Mouse (Mus musculus): ENCODE results near the gene Fgfr2. TPM values are rescaled to one million over a fixed set of nuclear protein-coding genes. Genes with fewer than 3 reads are reported as not detected.

Gene Fgfr2
- polyA plus RNA-seq, 1 experiment from 2014 or later, result 93.4 TPM

DNA sequence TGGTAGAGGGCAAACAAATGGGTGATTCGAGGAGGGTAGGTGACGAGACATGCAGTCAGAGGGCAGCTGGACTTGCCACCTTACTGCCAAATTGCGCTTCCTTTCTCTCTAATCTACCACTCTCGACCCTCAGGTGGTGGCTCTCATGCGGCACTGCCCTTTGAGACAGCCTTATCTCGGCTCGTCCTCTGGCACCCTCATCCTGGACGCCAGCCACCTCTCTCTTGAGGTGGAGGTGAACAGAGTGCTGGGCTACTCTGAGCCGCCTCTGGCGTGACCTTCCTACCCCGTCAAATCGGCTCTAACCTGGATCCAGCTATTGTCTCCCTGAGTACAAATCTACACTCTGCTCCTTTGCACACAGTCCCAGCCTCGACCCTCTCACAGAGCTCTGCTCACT lies 344.5 kb downstream of the Fgfr2 start:
- Histone ChIP-seq H3K27ac (ENCODE audit: low read length) (no peak overlapping the region), H3K4me3 (replicated peaks; ENCODE audit: low read length) (no peak overlapping the region), H3K9ac (ENCODE audit: low read length) (no peak overlapping the region), H3K9me3 (replicated peaks; ENCODE audit: control insufficient read depth, low read length) (no peaks in the 10 kb centered on the region), H3K4me2 (ENCODE audit: low read depth, low read length) (no peak overlapping the region), H3K27me3 (ENCODE audit: control insufficient read depth, insufficient read depth, low read length) (no peaks in the 10 kb centered on the region), H3K4me1 (ENCODE audit: control insufficient read depth, insufficient read depth, low read length) (peaks cover 17% of the 10 kb centered on the region), H3K36me3 (ENCODE audit: control insufficient read depth, insufficient read depth, low read length) (no peaks in the 10 kb centered on the region)
- 82% methylated on average over 13 of the region's 13 CpGs for WGBS
- ATAC-seq (ENCODE audit: insufficient read depth, low FRiP score), result peak; percentile 30; the same call in 1 of the 2 replicates

DNA sequence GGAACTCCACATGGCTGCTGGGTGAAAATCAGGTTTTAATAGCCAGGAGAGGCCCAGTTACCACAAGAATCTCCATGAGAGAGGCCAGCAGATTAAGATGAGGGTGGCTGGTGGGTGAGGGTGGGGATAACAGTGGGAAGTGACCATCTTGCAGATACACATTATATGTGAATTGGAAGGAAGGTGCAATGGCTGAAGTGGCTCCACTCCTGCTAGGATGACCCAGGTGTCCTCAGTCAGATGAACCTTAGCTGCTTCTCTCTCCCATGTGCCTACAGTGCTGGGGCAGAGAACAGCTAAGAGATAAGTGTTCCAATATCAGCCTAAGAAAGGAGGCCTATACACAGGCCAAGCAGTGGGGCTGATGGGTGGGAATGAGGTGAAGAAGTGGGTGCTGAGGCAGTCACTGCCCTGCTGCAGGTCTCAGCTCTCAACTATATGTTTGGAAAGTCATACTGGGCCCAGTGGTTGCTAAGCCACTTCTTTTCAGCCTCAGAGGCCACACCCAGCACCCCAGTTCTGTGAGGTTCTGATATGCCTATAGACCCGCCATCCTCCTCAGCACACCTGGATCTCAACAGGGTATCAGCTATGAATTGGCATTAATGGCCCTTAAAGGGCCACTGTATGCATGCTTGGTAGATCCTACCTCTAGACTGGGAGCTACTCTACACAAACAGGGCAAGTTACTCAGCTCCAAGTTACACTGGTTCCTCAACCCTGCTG lies 345.3 kb downstream of the Fgfr2 start:
- no peak overlapping the region for H3K9ac ChIP-seq (ENCODE audit: low read length)
- ATAC-seq (ENCODE audit: insufficient read depth, low FRiP score), result peak; percentile 30; the same call in 1 of the 2 replicates
- H3K4me1 ChIP-seq (ENCODE audit: control insufficient read depth, insufficient read depth, low read length), result peaks cover 17% of the 10 kb centered on the region
- 88% methylated on average over 1 of the region's 1 CpGs for WGBS
- no peaks in the 10 kb centered on the region for H3K27me3 ChIP-seq (ENCODE audit: control insufficient read depth, insufficient read depth, low read length)
- H3K9me3 ChIP-seq (replicated peaks; ENCODE audit: control insufficient read depth, low read length), result no peaks in the 10 kb centered on the region
- H3K4me2 ChIP-seq (ENCODE audit: low read depth, low read length), result no peak overlapping the region
- no peak overlapping the region for H3K4me3 ChIP-seq (replicated peaks; ENCODE audit: low read length)
- no peaks in the 10 kb centered on the region for H3K36me3 ChIP-seq (ENCODE audit: control insufficient read depth, insufficient read depth, low read length)
- H3K27ac ChIP-seq (ENCODE audit: low read length), result no peak overlapping the region

DNA sequence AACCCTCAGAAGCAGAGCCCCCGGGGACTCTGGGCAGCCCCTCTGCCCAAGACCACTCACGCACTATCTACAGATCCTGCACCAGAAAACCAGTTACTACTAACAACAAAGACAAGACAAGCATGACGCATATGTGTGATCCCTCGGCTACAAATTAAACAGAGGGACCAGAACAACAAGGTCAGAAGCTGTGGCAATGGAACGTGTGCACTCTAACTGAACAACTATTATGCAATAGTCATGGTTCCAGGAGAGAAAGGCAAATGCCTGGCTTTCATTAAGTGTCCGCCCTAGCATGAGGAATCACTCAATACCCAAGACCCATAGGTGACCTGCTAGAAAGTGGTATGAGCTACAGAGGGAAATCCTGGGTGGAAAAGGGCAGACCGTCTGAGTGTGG lies 346.0 kb downstream of the Fgfr2 start:
- no peaks in the 10 kb centered on the region for H3K36me3 ChIP-seq (ENCODE audit: control insufficient read depth, insufficient read depth, low read length)
- no peak overlapping the region for H3K4me3 ChIP-seq (replicated peaks; ENCODE audit: low read length)
- ATAC-seq (ENCODE audit: insufficient read depth, low FRiP score), result no peak
- H3K27me3 ChIP-seq (ENCODE audit: control insufficient read depth, insufficient read depth, low read length), result no peaks in the 10 kb centered on the region
- no peak overlapping the region for H3K9ac ChIP-seq (ENCODE audit: low read length)
- H3K4me1 ChIP-seq (ENCODE audit: control insufficient read depth, insufficient read depth, low read length), result peaks cover 17% of the 10 kb centered on the region
- no peaks in the 10 kb centered on the region for H3K9me3 ChIP-seq (replicated peaks; ENCODE audit: control insufficient read depth, low read length)
- H3K27ac ChIP-seq (ENCODE audit: low read length), result no peak overlapping the region
- H3K4me2 ChIP-seq (ENCODE audit: low read depth, low read length), result no peak overlapping the region
- WGBS, result 84% methylated on average over 7 of the region's 7 CpGs

DNA sequence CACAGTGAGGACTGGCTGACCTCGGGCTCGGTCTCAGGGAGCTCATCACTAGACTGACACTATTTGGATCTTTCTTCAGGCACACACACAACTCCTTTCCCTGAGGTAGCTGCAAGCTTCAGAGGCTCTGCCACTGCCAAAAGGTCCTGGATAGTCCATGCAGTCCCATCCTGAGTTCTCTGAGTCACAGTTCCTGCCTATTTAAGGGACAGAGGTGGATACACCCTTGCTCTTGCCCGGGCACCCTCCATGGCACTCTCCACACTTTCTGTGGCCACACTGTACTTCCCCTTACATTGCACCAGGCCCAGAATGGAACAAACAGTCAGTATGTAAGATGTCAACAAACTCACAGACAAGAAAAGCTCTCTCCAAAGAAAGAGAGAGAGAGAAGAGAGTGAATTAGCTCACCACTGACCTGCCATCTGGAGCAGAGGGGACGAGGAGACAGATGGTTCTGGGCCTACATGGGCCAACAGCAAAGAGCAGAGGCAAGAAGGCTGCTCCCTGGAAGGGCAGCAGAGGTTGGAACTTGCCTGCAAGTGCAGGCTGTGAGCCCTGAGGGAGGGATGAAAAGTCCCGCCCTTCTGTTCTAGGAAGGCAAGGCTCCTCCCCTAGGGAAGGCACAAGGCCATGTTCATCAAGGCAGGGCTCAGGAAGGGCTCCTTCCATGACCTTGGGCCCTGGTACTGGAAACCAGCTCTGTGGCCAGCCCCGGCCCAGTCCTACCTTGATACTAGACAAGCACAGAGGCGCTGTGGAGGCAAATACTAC lies 346.6 kb downstream of the Fgfr2 start:
- Histone ChIP-seq H3K9ac (ENCODE audit: low read length) (no peak overlapping the region), H3K4me1 (ENCODE audit: control insufficient read depth, insufficient read depth, low read length) (peaks cover 12% of the 10 kb centered on the region; the same call in 1 of the 2 replicates), H3K36me3 (ENCODE audit: control insufficient read depth, insufficient read depth, low read length) (no peaks in the 10 kb centered on the region), H3K4me2 (ENCODE audit: low read depth, low read length) (no peak overlapping the region), H3K27me3 (ENCODE audit: control insufficient read depth, insufficient read depth, low read length) (no peaks in the 10 kb centered on the region), H3K27ac (ENCODE audit: low read length) (no peak overlapping the region), H3K4me3 (replicated peaks; ENCODE audit: low read length) (no peak overlapping the region), H3K9me3 (replicated peaks; ENCODE audit: control insufficient read depth, low read length) (no peaks in the 10 kb centered on the region)
- peak; percentile 65 for ATAC-seq (ENCODE audit: insufficient read depth, low FRiP score)
- WGBS, result 82% methylated on average over 7 of the region's 7 CpGs

DNA sequence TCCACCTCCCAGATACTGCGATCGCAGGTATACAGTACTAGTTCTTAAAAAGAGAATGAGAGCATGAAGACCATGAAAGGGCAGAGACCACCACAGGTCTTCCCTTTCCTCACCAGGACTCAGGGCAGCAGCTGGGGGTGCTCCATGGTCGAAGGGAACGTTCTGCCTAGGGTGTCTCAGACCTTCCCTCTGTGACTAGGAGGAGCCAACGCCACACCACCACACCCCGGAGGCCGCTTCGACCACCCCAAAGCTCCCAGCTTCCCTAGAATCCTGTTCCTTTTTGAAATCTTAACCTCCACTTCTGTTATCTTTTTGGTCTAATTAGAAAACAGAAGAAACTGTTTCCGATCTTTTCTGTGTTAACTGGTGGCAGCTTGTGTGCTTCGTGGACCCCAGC lies 347.2 kb downstream of the Fgfr2 start:
- Histone ChIP-seq H3K4me3 (replicated peaks; ENCODE audit: low read length) (no peak overlapping the region), H3K4me2 (ENCODE audit: low read depth, low read length) (no peak overlapping the region), H3K27me3 (ENCODE audit: control insufficient read depth, insufficient read depth, low read length) (no peaks in the 10 kb centered on the region), H3K9me3 (replicated peaks; ENCODE audit: control insufficient read depth, low read length) (no peaks in the 10 kb centered on the region), H3K36me3 (ENCODE audit: control insufficient read depth, insufficient read depth, low read length) (no peaks in the 10 kb centered on the region; the same call in 1 of the 2 replicates), H3K9ac (ENCODE audit: low read length) (no peak overlapping the region), H3K4me1 (ENCODE audit: control insufficient read depth, insufficient read depth, low read length) (peaks cover 6% of the 10 kb centered on the region; the same call in 1 of the 2 replicates), H3K27ac (ENCODE audit: low read length) (no peak overlapping the region)
- ATAC-seq (ENCODE audit: insufficient read depth, low FRiP score), result no peak
- 93% methylated on average over 10 of the region's 10 CpGs for WGBS

DNA sequence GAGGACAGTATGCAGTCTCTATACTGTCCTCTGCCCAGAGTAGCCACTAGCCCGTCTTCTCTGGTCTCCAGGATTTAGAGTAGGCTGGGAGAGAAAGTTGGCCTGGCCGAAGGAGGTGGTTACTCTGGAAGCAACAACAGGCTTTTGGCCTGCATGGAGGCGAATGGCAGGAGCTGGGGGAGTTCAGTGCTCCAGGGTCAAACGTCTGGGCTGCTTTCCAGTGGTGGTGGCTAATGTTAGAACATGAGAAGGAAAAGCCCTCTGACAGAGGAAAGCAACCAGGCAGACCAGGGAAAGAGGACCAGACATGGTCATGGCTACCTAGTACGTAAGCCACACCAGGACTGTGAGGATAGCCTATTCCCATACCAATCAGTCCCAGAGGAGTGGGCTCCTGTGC lies 347.8 kb downstream of the Fgfr2 start:
- peaks cover under 1% of the 10 kb centered on the region; the same call in 1 of the 2 replicates for H3K4me1 ChIP-seq (ENCODE audit: control insufficient read depth, insufficient read depth, low read length)
- WGBS, result 82% methylated on average over 5 of the region's 5 CpGs
- H3K27me3 ChIP-seq (ENCODE audit: control insufficient read depth, insufficient read depth, low read length), result no peaks in the 10 kb centered on the region
- H3K4me2 ChIP-seq (ENCODE audit: low read depth, low read length), result no peak overlapping the region
- no peak overlapping the region for H3K9ac ChIP-seq (ENCODE audit: low read length)
- no peaks in the 10 kb centered on the region for H3K9me3 ChIP-seq (replicated peaks; ENCODE audit: control insufficient read depth, low read length)
- H3K4me3 ChIP-seq (replicated peaks; ENCODE audit: low read length), result no peak overlapping the region
- no peak overlapping the region for H3K27ac ChIP-seq (ENCODE audit: low read length)
- ATAC-seq (ENCODE audit: insufficient read depth, low FRiP score), result no peak
- no peaks in the 10 kb centered on the region; the same call in 1 of the 2 replicates for H3K36me3 ChIP-seq (ENCODE audit: control insufficient read depth, insufficient read depth, low read length)

DNA sequence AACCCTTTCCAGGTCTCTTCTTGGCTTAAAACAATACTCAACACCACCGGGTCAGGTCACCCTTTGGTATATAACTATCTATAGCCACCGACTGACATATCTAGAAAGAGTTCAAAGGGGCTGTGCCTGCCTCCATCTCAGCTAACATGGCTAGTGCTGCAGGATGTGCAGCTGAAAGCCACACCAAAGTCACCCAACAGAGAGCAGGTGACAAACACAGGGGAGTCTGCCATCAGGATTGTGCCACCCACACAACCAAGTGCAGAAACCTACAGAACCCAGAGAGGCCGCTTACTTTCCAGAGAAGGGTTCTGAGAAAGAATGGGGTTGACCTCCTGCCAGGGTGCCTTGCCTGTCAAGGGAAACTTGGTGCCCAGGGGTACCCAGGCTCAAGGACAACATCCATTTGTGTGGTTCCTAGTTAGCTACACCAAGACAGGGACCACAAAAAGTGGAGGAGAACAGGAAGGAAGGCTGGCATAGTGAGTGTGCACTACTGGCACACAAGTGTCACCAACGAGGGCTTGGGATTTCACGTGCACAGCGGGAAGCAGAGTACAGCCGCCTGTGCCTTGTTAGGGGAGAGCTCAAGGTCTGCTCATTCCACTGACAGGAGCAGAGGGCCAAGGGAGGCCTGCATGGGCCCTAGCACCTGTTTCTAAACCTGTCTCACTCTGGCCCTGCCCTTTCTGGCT lies 350.0 kb downstream of the Fgfr2 start:
- H3K4me3 ChIP-seq (replicated peaks; ENCODE audit: low read length), result no peak overlapping the region
- ATAC-seq (ENCODE audit: insufficient read depth, low FRiP score), result no peak
- H3K9me3 ChIP-seq (replicated peaks; ENCODE audit: control insufficient read depth, low read length), result no peaks in the 10 kb centered on the region
- no peaks in the 10 kb centered on the region; the same call in 1 of the 2 replicates for H3K36me3 ChIP-seq (ENCODE audit: control insufficient read depth, insufficient read depth, low read length)
- no peak overlapping the region for H3K4me2 ChIP-seq (ENCODE audit: low read depth, low read length)
- no peak overlapping the region for H3K27ac ChIP-seq (ENCODE audit: low read length)
- 86% methylated on average over 7 of the region's 7 CpGs for WGBS
- no peak overlapping the region for H3K9ac ChIP-seq (ENCODE audit: low read length)
- H3K4me1 ChIP-seq (ENCODE audit: control insufficient read depth, insufficient read depth, low read length), result peaks cover 10% of the 10 kb centered on the region; the same call in 1 of the 2 replicates
- no peaks in the 10 kb centered on the region for H3K27me3 ChIP-seq (ENCODE audit: control insufficient read depth, insufficient read depth, low read length)

DNA sequence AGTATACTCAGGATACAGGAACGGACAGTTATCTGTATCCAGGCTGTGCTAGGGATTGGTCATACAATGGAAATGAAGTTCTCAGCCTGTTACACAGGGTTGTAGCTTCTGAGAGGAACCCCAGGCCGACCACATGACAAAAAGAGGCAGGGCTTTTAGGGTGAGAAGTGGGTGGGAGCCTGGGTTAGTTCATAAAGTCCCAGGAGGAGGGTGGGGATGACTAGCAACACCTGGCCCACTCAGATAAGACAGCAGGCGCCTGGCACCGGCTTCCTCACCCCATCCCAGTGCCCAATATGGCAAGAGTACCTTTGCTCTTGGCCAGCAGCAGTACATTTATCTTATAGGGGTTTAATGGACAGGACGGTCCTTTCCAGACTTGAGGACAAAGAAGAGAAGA lies 350.7 kb downstream of the Fgfr2 start:
- no peaks in the 10 kb centered on the region for H3K27me3 ChIP-seq (ENCODE audit: control insufficient read depth, insufficient read depth, low read length)
- H3K27ac ChIP-seq (ENCODE audit: low read length), result no peak overlapping the region
- no peak overlapping the region for H3K4me3 ChIP-seq (replicated peaks; ENCODE audit: low read length)
- no peaks in the 10 kb centered on the region; the same call in 1 of the 2 replicates for H3K36me3 ChIP-seq (ENCODE audit: control insufficient read depth, insufficient read depth, low read length)
- 81% methylated on average over 5 of the region's 5 CpGs for WGBS
- H3K4me1 ChIP-seq (ENCODE audit: control insufficient read depth, insufficient read depth, low read length), result peaks cover 10% of the 10 kb centered on the region; the same call in 1 of the 2 replicates
- no peak overlapping the region for H3K4me2 ChIP-seq (ENCODE audit: low read depth, low read length)
- peak; percentile 57 for ATAC-seq (ENCODE audit: insufficient read depth, low FRiP score)
- H3K9ac ChIP-seq (ENCODE audit: low read length), result no peak overlapping the region
- no peaks in the 10 kb centered on the region for H3K9me3 ChIP-seq (replicated peaks; ENCODE audit: control insufficient read depth, low read length)

All from stomach, embryonic 16.5 days (tissue).